Mouse (Mus musculus) MEL (cell line): ENCODE results near the gene Fchsd2. TPM values are rescaled to one million over a fixed set of nuclear protein-coding genes. Genes with fewer than 3 reads are reported as not detected.

Experiments used
- DNase-seq: peaks from one replicate; pipeline ENCODE4 v3.0.0; 2011; ENCODE audit warnings: low read depth, low spot score
- H3K27ac ChIP-seq: 2 replicates; pipeline ENCODE4 v1.5.1; 2012; ENCODE audit warnings: low read depth, mild to moderate bottlenecking, control low read depth, low read length, moderate library complexity; ENCODE audit not compliant: control insufficient read depth
- H3K27me3 ChIP-seq, 2 experiments: fragments of 150-350 bp in 1 of 2; sonication (generic) in 1 of 2; 2 replicates each; pipeline ENCODE4 v1.6.1; 2012; ENCODE audit warnings: low read length in 2 of 2, mild to moderate bottlenecking in 2 of 2, improper control_type of control experiment in 1 of 2, moderate library complexity in 1 of 2; ENCODE audit not compliant: insufficient read depth in 2 of 2, control insufficient read depth in 1 of 2
- H3K36me3 ChIP-seq, 2 experiments: 2 replicates each; pipeline ENCODE4 v1.6.1; 2012 to 2014; ENCODE audit warnings: low read length in 2 of 2, improper control_type of control experiment in 1 of 2, inconsistent platforms in 1 of 2, mild to moderate bottlenecking in 1 of 2; ENCODE audit not compliant: insufficient read depth in 2 of 2, control insufficient read depth in 1 of 2
- H3K4me1 ChIP-seq, 2 experiments: fragments of 150-350 bp in 1 of 2; sonication (generic) in 1 of 2; 2 replicates each; pipeline ENCODE4 v1.6.1; 2012; ENCODE audit warnings: low read length in 2 of 2, improper control_type of control experiment in 1 of 2, mild to moderate bottlenecking in 1 of 2; ENCODE audit not compliant: insufficient read depth in 2 of 2, control insufficient read depth in 1 of 2
- H3K4me3 ChIP-seq, 2 experiments: fragments of 150-350 bp in 1 of 2; sonication (generic) in 1 of 2; 2 replicates each; pipeline ENCODE4 v1.5.1; 2012; ENCODE audit warnings: low read depth in 2 of 2, low read length in 2 of 2, mild to moderate bottlenecking in 2 of 2, moderate library complexity in 2 of 2, control low read depth in 1 of 2, improper control_type of control experiment in 1 of 2; ENCODE audit not compliant: control insufficient read depth in 1 of 2, insufficient read depth in 1 of 2
- H3K79me2 ChIP-seq: 2 replicates; pipeline ENCODE4 v1.6.1; 2012; ENCODE audit warnings: mild to moderate bottlenecking, low read length, moderate library complexity; ENCODE audit not compliant: control insufficient read depth, poor library complexity, insufficient read depth
- H3K9ac ChIP-seq: 2 replicates; pipeline ENCODE4 v1.6.1; 2012; ENCODE audit warnings: low read depth, mild to moderate bottlenecking, control low read depth, low read length, moderate library complexity; ENCODE audit not compliant: control insufficient read depth, poor library complexity, severe bottlenecking
- H3K9me3 ChIP-seq: fragments of 150-350 bp; sonication (generic); replicated peaks from 2 replicates; pipeline ENCODE4 v1.6.1; 2012; ENCODE audit warnings: mild to moderate bottlenecking, low read length, improper control_type of control experiment, moderate library complexity; ENCODE audit not compliant: insufficient read depth
- E2F4 ChIP-seq: IDR thresholded peaks from 2 replicates; pipeline ENCODE4 v1.6.1; 2011; ENCODE audit warnings: low read depth, low read length, improper control_type of control experiment, borderline replicate concordance
- GATA1 ChIP-seq: IDR thresholded peaks from 2 replicates; pipeline ENCODE4 v1.6.1; 2011; ENCODE audit warnings: low read depth, low read length, improper control_type of control experiment
- KAT2A ChIP-seq: conservative IDR thresholded peaks from 2 replicates; pipeline ENCODE4 v1.6.1; 2012; ENCODE audit warnings: low read depth, low read length, improper control_type of control experiment, inconsistent platforms
- MAFK ChIP-seq: IDR thresholded peaks from 2 replicates; pipeline ENCODE4 v1.6.1; 2011; ENCODE audit warnings: low read depth, mild to moderate bottlenecking, low read length, improper control_type of control experiment, borderline replicate concordance
- MAX ChIP-seq: IDR thresholded peaks from 2 replicates; pipeline ENCODE4 v1.6.1; 2011; ENCODE audit warnings: low read length, improper control_type of control experiment
- MAZ ChIP-seq: IDR thresholded peaks from 2 replicates; pipeline ENCODE4 v1.6.1; 2012; ENCODE audit warnings: low read depth, mild to moderate bottlenecking, inconsistent platforms, low read length, improper control_type of control experiment
- MYB ChIP-seq: IDR thresholded peaks from 2 replicates; pipeline ENCODE4 v1.6.1; 2011; ENCODE audit warnings: mild to moderate bottlenecking, low read depth, low read length, improper control_type of control experiment
- MYC ChIP-seq: IDR thresholded peaks from 2 replicates; pipeline ENCODE4 v1.6.1; 2011; ENCODE audit warnings: low read depth, mild to moderate bottlenecking, low read length, improper control_type of control experiment, moderate library complexity
- NRF1 ChIP-seq: IDR thresholded peaks from 2 replicates; pipeline ENCODE4 v1.6.1; 2014; ENCODE audit warnings: low read depth, mild to moderate bottlenecking, inconsistent platforms, low read length, improper control_type of control experiment, moderate library complexity; ENCODE audit not compliant: poor library complexity, insufficient read depth, severe bottlenecking
- TCF12 ChIP-seq: IDR thresholded peaks from 2 replicates; pipeline ENCODE4 v1.6.1; 2014; ENCODE audit warnings: low read depth, mild to moderate bottlenecking, inconsistent platforms, low read length, improper control_type of control experiment, moderate library complexity
- ZC3H11A ChIP-seq: IDR thresholded peaks from 2 replicates; pipeline ENCODE4 v1.6.1; 2012; ENCODE audit warnings: low read depth, mild to moderate bottlenecking, inconsistent platforms, low read length, improper control_type of control experiment
- polyA plus RNA-seq, 2 experiments: library from polyadenylated mRNA; stranded (reverse) in 1 of 2; unstranded in 1 of 2; fragments of >175 nt in 1 of 2; fragments of >200 nt in 1 of 2; gene quantifications; 2 replicates each; pipeline versions ENCODE4 v1.2.1 to v1.2.4; 2012; ENCODE audit warnings: low replicate concordance in 2 of 2, low read depth in 1 of 2; ENCODE audit not compliant: insufficient read length in 2 of 2, insufficient read depth in 1 of 2, missing spikeins in 1 of 2
- total RNA-seq: library from RNA; depleted of rRNA; stranded (reverse); fragments of 300-350 nt; gene quantifications from 2 replicates; pipeline ENCODE4 v1.2.3, GENCODE M21; 2012

The Fchsd2 gene
- total and polyA plus RNA-seq, 3 experiments, result 3.9 to 6.3 TPM; not detected in 1

- TF ChIP-seq NRF1, result no peak
- TF ChIP-seq E2F4, result no peak
- no peak for TF ChIP-seq ZC3H11A
- TF ChIP-seq MAZ, result no peak
- TF ChIP-seq GATA1, result no peak
- TF ChIP-seq MAX, result no peak
- no peak for TF ChIP-seq MYC
- Histone ChIP-seq H3K9ac (no peak overlapping the region), H3K79me2 (no peaks in the 10 kb centered on the region), H3K27me3 (no peaks in the 10 kb centered on the region), H3K27ac (no peak overlapping the region), H3K4me3 (no peak overlapping the region), H3K36me3 (no peaks in the 10 kb centered on the region), H3K9me3 (no peaks in the 10 kb centered on the region), H3K4me1 (no peaks in the 10 kb centered on the region)
- DNase-seq, result no peak
Measured at GRCm38 (mm10) chr7:101258482-101258881, 165.8 kb downstream of the Fchsd2 start.

- DNase-seq, result no peak
- Histone ChIP-seq H3K4me1 (no peaks in the 10 kb centered on the region), H3K36me3 (peaks cover 0 to 1% of the 10 kb centered on the region in 2 experiments; a peak in 2 of 4 replicates), H3K27ac (no peak overlapping the region), H3K27me3 (no peaks in the 10 kb centered on the region), H3K9ac (no peak overlapping the region), H3K79me2 (no peaks in the 10 kb centered on the region), H3K4me3 (no peak overlapping the region), H3K9me3 (no peaks in the 10 kb centered on the region)
- TF ChIP-seq MYB, result no peak
Measured at GRCm38 (mm10) chr7:101261941-101262546, 169.4 kb downstream of the Fchsd2 start.

- H3K36me3 ChIP-seq, result peaks cover 2 to 8% of the 10 kb centered on the region in 2 experiments
- no peak for TF ChIP-seq TCF12
- TF ChIP-seq MAFK, result no peak
- TF ChIP-seq KAT2A, result no peak
- TF ChIP-seq, all 39 proteins: peak for 0
Measured at GRCm38 (mm10) chr7:101263511-101263910, 170.8 kb downstream of the Fchsd2 start.

More at GRCm38 (mm10) chr7:101263511-101263910, 170.8 kb downstream of the Fchsd2 start:
- H3K27ac ChIP-seq, result no peak overlapping the region
- no peaks in the 10 kb centered on the region for H3K9me3 ChIP-seq
- no peaks in the 10 kb centered on the region for H3K79me2 ChIP-seq
- H3K27me3 ChIP-seq, result no peaks in the 10 kb centered on the region
- no peak overlapping the region for H3K4me3 ChIP-seq
- no peak for DNase-seq
- no peak overlapping the region for H3K9ac ChIP-seq
- no peaks in the 10 kb centered on the region for H3K4me1 ChIP-seq
